Mouse (Mus musculus): ENCODE results near the gene Kcnk10. TPM values are rescaled to one million over a fixed set of nuclear protein-coding genes. Genes with fewer than 3 reads are reported as not detected.

Kcnk10 gene
- total and polyA plus RNA-seq, 2 experiments from 2014 or later = 37.4 to 56.6 TPM

GRCm38 (mm10) chr12:98438080-98438479 is 140.0 kb downstream of the Kcnk10 start:
- H3K4me2 ChIP-seq (ENCODE audit: low read depth, low read length, poor library complexity, severe bottlenecking) = no peak overlapping the region
- no peaks in the 10 kb centered on the region for H3K9me3 ChIP-seq (ENCODE audit: low read length)
- TF ChIP-seq CTCF (IDR thresholded peaks at IDR 0.05) = no peak
- H3K9ac ChIP-seq (replicated peaks; ENCODE audit: low read length, poor library complexity, severe bottlenecking) = no peak overlapping the region
- no peak overlapping the region for H3K4me3 ChIP-seq (ENCODE audit: low read depth, low read length)
- WGBS = 86% methylated on average over 2 of the region's 2 CpGs
- peaks cover 22% of the 10 kb centered on the region; the same call in 1 of the 2 replicates for H3K36me3 ChIP-seq (ENCODE audit: insufficient read depth, low read length)
- ATAC-seq (ENCODE audit: low FRiP score) (no peak), DNase-seq (ENCODE audit: low spot score) (no peak)
- H3K27ac ChIP-seq (ENCODE audit: low read depth, low read length) = no peak overlapping the region
- H3K4me1 ChIP-seq (ENCODE audit: insufficient read depth, low read length) = no peaks in the 10 kb centered on the region
- no peaks in the 10 kb centered on the region for H3K27me3 ChIP-seq (ENCODE audit: insufficient read depth, low read length)

GRCm38 (mm10) chr12:98430683-98431082 is 147.4 kb downstream of the Kcnk10 start:
- H3K27me3 ChIP-seq (ENCODE audit: insufficient read depth, low read length) = no peaks in the 10 kb centered on the region
- H3K4me2 ChIP-seq (ENCODE audit: low read depth, low read length, poor library complexity, severe bottlenecking) = no peak overlapping the region
- no peak for ATAC-seq (ENCODE audit: low FRiP score)
- H3K36me3 ChIP-seq (ENCODE audit: insufficient read depth, low read length) = peaks cover 15% of the 10 kb centered on the region; the same call in 1 of the 2 replicates
- DNase-seq (ENCODE audit: low spot score) = no peak
- no peak overlapping the region for H3K9ac ChIP-seq (replicated peaks; ENCODE audit: low read length, poor library complexity, severe bottlenecking)
- H3K27ac ChIP-seq (ENCODE audit: low read depth, low read length) = no peak overlapping the region
- WGBS = 83% methylated on average over 5 of the region's 5 CpGs
- no peaks in the 10 kb centered on the region for H3K4me1 ChIP-seq (ENCODE audit: insufficient read depth, low read length)
- H3K4me3 ChIP-seq (ENCODE audit: low read depth, low read length) = no peak overlapping the region
- no peak for TF ChIP-seq CTCF (IDR thresholded peaks at IDR 0.05)
- H3K9me3 ChIP-seq (ENCODE audit: low read length) = no peaks in the 10 kb centered on the region

GRCm38 (mm10) chr12:98421340-98421739 is 156.8 kb downstream of the Kcnk10 start:
- H3K27me3 ChIP-seq (ENCODE audit: insufficient read depth, low read length) = no peaks in the 10 kb centered on the region
- H3K9me3 ChIP-seq (ENCODE audit: low read length) = no peaks in the 10 kb centered on the region
- no peak overlapping the region for H3K27ac ChIP-seq (ENCODE audit: low read depth, low read length)
- no peak overlapping the region for H3K4me3 ChIP-seq (ENCODE audit: low read depth, low read length)
- TF ChIP-seq CTCF (IDR thresholded peaks at IDR 0.05) = no peak
- no peak overlapping the region for H3K9ac ChIP-seq (replicated peaks; ENCODE audit: low read length, poor library complexity, severe bottlenecking)
- WGBS = 86% methylated on average over 7 of the region's 7 CpGs
- no peak for ATAC-seq (ENCODE audit: low FRiP score)
- no peak overlapping the region for H3K4me2 ChIP-seq (ENCODE audit: low read depth, low read length, poor library complexity, severe bottlenecking)
- DNase-seq (ENCODE audit: low spot score) = no peak
- H3K4me1 ChIP-seq (ENCODE audit: insufficient read depth, low read length) = no peaks in the 10 kb centered on the region; the same call in 1 of the 2 replicates
- no peaks in the 10 kb centered on the region for H3K36me3 ChIP-seq (ENCODE audit: insufficient read depth, low read length)

- Histone ChIP-seq H3K4me2 (ENCODE audit: low read depth, low read length, poor library complexity, severe bottlenecking) (no peak overlapping the region), H3K9me3 (ENCODE audit: low read length) (no peaks in the 10 kb centered on the region), H3K27ac (ENCODE audit: low read depth, low read length) (no peak overlapping the region), H3K9ac (replicated peaks; ENCODE audit: low read length, poor library complexity, severe bottlenecking) (no peak overlapping the region), H3K27me3 (ENCODE audit: insufficient read depth, low read length) (no peaks in the 10 kb centered on the region), H3K36me3 (ENCODE audit: insufficient read depth, low read length) (no peaks in the 10 kb centered on the region), H3K4me1 (ENCODE audit: insufficient read depth, low read length) (no peaks in the 10 kb centered on the region; the same call in 1 of the 2 replicates), H3K4me3 (ENCODE audit: low read depth, low read length) (no peak overlapping the region)
- 53% methylated on average over 6 of the region's 6 CpGs for WGBS
- no peak for DNase-seq (ENCODE audit: low spot score)
- ATAC-seq (ENCODE audit: low FRiP score) = no peak
- TF ChIP-seq CTCF (IDR thresholded peaks at IDR 0.05) = no peak
Observed at GRCm38 (mm10) chr12:98419849-98420248, 158.3 kb downstream of the Kcnk10 start.

- no peaks in the 10 kb centered on the region for H3K27me3 ChIP-seq (ENCODE audit: insufficient read depth, low read length)
- H3K9ac ChIP-seq (replicated peaks; ENCODE audit: low read length, poor library complexity, severe bottlenecking) = no peak overlapping the region
- peak; percentile 58 for TF ChIP-seq CTCF (IDR thresholded peaks at IDR 0.05)
- peak; percentile 34 for DNase-seq (ENCODE audit: low spot score)
- H3K27ac ChIP-seq (ENCODE audit: low read depth, low read length) = no peak overlapping the region
- no peak for ATAC-seq (ENCODE audit: low FRiP score)
- H3K9me3 ChIP-seq (ENCODE audit: low read length) = no peaks in the 10 kb centered on the region
- H3K4me2 ChIP-seq (ENCODE audit: low read depth, low read length, poor library complexity, severe bottlenecking) = no peak overlapping the region
- no peaks in the 10 kb centered on the region for H3K4me1 ChIP-seq (ENCODE audit: insufficient read depth, low read length)
- 33% methylated on average over 2 of the region's 2 CpGs for WGBS
- H3K4me3 ChIP-seq (ENCODE audit: low read depth, low read length) = no peak overlapping the region
- no peaks in the 10 kb centered on the region for H3K36me3 ChIP-seq (ENCODE audit: insufficient read depth, low read length)
Observed at GRCm38 (mm10) chr12:98409580-98409979, 168.5 kb downstream of the Kcnk10 start.

- Histone ChIP-seq H3K27me3 (ENCODE audit: insufficient read depth, low read length) (no peaks in the 10 kb centered on the region), H3K9me3 (ENCODE audit: low read length) (no peaks in the 10 kb centered on the region), H3K9ac (replicated peaks; ENCODE audit: low read length, poor library complexity, severe bottlenecking) (no peak overlapping the region), H3K4me1 (ENCODE audit: insufficient read depth, low read length) (no peaks in the 10 kb centered on the region), H3K4me2 (ENCODE audit: low read depth, low read length, poor library complexity, severe bottlenecking) (no peak overlapping the region), H3K36me3 (ENCODE audit: insufficient read depth, low read length) (no peaks in the 10 kb centered on the region), H3K4me3 (ENCODE audit: low read depth, low read length) (no peak overlapping the region), H3K27ac (ENCODE audit: low read depth, low read length) (no peak overlapping the region)
- WGBS = 65% methylated on average over 1 of the region's 1 CpGs
- no peak for DNase-seq (ENCODE audit: low spot score)
- no peak for ATAC-seq (ENCODE audit: low FRiP score)
- TF ChIP-seq CTCF (IDR thresholded peaks at IDR 0.05) = no peak
Observed at GRCm38 (mm10) chr12:98406598-98406997, 171.5 kb downstream of the Kcnk10 start.
